Mouse (Mus musculus): Measurements from ENCODE around the gene Tnni2.
A peak's percentile ranks its signal among the peaks of the same experiment; 100 is the strongest.

DNA sequence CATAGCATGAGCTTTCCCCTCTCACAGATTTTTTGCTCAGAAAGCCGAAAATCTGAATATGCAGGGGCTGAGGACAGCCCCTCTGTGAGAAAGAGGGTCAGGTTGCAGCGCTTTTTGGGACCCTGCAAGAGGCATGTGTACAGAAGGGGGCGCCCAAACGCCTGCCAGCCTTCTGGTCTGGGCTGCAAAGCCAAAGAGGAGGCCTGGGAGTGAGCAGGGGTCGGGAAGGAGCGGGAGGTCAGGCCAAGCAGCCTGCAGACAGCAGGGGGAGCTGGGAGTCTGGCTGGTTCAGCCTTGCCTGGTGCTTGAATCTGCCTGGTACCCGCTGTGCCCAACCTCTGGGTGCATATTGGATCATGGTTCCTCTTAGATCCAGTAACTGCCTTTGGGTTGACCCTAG lies 13.4 kb upstream of the Tnni2 start:
- TF ChIP-seq CTCF (IDR thresholded peaks at IDR 0.05; ENCODE audit: low read depth) (peak; percentile 54), EP300 (IDR thresholded peaks at IDR 0.05; ENCODE audit: low read depth) (no peak)

Measured in heart, postnatal 0 days (tissue).